Mouse (Mus musculus) hindbrain, embryonic 16.5 days (tissue): ENCODE measurements around the gene Gramd1a. TPM values are rescaled to one million over a fixed set of nuclear protein-coding genes. Genes with fewer than 3 reads are reported as not detected.

ENCODE experiments used
- ATAC-seq: fragments of 200-750 bp; cut with Nextera tagmentation; 2 replicates; pipeline ENCODE4 v1.8.0; 2017; ENCODE audit warnings: moderate TSS enrichment, moderate library complexity
- H3K27ac ChIP-seq: fragments of 300-500 bp; sonication (generic); 2 replicates; pipeline ENCODE4 v1.5.1; 2014; ENCODE audit warnings: low read depth, mild to moderate bottlenecking, control low read depth, low read length, moderate library complexity
- H3K27me3 ChIP-seq: fragments of 300-500 bp; sonication (generic); replicated peaks from 2 replicates; pipeline ENCODE4 v1.6.1; 2014; ENCODE audit warnings: low read length; ENCODE audit not compliant: control insufficient read depth, insufficient read depth
- H3K36me3 ChIP-seq: fragments of 300-500 bp; sonication (generic); 2 replicates; pipeline ENCODE4 v1.6.1; 2014; ENCODE audit warnings: mild to moderate bottlenecking, low read length, moderate library complexity, mixed read lengths; ENCODE audit not compliant: control insufficient read depth, insufficient read depth
- H3K4me1 ChIP-seq: fragments of 300-500 bp; sonication (generic); 2 replicates; pipeline ENCODE4 v1.6.1; 2014; ENCODE audit warnings: low read depth, low read length; ENCODE audit not compliant: control insufficient read depth, insufficient read depth
- H3K4me2 ChIP-seq: fragments of 300-500 bp; sonication (generic); 2 replicates; pipeline ENCODE4 v1.6.1; 2014; ENCODE audit warnings: mild to moderate bottlenecking, low read length, control low read depth, moderate library complexity
- H3K4me3 ChIP-seq: fragments of 300-500 bp; sonication (generic); 2 replicates; pipeline ENCODE4 v1.5.1; 2014; ENCODE audit warnings: mild to moderate bottlenecking, low read length, control low read depth, moderate library complexity
- H3K9ac ChIP-seq: fragments of 300-500 bp; sonication (generic); 2 replicates; pipeline ENCODE4 v1.6.1; 2014; ENCODE audit warnings: low read depth, mild to moderate bottlenecking, control low read depth, low read length, moderate library complexity
- H3K9me3 ChIP-seq: fragments of 300-500 bp; sonication (generic); 2 replicates; pipeline ENCODE4 v1.6.1; 2014; ENCODE audit warnings: mild to moderate bottlenecking, low read length, moderate library complexity; ENCODE audit not compliant: control insufficient read depth
- WGBS: fragments of 180-500 bp; shearing (Covaris S2); extraction: QIAGEN DNeasy Blood & Tissue Kit; methylation state at CpG from one replicate; pipeline ENCODE4 v1.1.7; 2014; 5-methylcytosine and 5-hydroxymethylcytosine counted together
- polyA plus RNA-seq: library from polyadenylated mRNA; unstranded; fragments of >200 nt; fragmentation: Nextera tagmentation; extraction: Ambion mirVana; gene quantifications from 2 replicates; pipeline ENCODE4 v1.2.1, GENCODE M21; 2015

Gramd1a gene
- polyA plus RNA-seq, 1 experiment from 2014 or later = 203 TPM

GRCm38 (mm10) chr7:31096892-31097564 lies 58.7 kb downstream of the Gramd1a start:
- no peak for ATAC-seq
- H3K9me3 ChIP-seq = no peaks in the 10 kb centered on the region
- H3K4me2 ChIP-seq = no peak overlapping the region
- 74% methylated on average over 9 of the region's 9 CpGs for WGBS
- no peaks in the 10 kb centered on the region for H3K27me3 ChIP-seq
- no peaks in the 10 kb centered on the region for H3K36me3 ChIP-seq
- peaks cover 3% of the 10 kb centered on the region; the same call in 1 of the 2 replicates for H3K4me1 ChIP-seq
- H3K4me3 ChIP-seq = no peak overlapping the region
- no peak overlapping the region for H3K27ac ChIP-seq
- no peak overlapping the region for H3K9ac ChIP-seq

GRCm38 (mm10) chr7:31094774-31095501 lies 60.8 kb downstream of the Gramd1a start:
- ATAC-seq = no peak
- Histone ChIP-seq H3K4me2 (no peak overlapping the region), H3K4me3 (no peak overlapping the region), H3K9me3 (no peaks in the 10 kb centered on the region), H3K4me1 (peaks cover 3% of the 10 kb centered on the region; the same call in 1 of the 2 replicates), H3K9ac (no peak overlapping the region), H3K27me3 (no peaks in the 10 kb centered on the region), H3K36me3 (no peaks in the 10 kb centered on the region), H3K27ac (no peak overlapping the region)
- 28% methylated on average over 11 of the region's 12 CpGs for WGBS

- Histone ChIP-seq H3K9me3 (no peaks in the 10 kb centered on the region), H3K9ac (no peak overlapping the region), H3K4me3 (no peak overlapping the region), H3K36me3 (no peaks in the 10 kb centered on the region), H3K27me3 (no peaks in the 10 kb centered on the region), H3K4me1 (peaks cover 3% of the 10 kb centered on the region; the same call in 1 of the 2 replicates), H3K27ac (no peak overlapping the region), H3K4me2 (no peak overlapping the region)
- 87% methylated on average over 2 of the region's 2 CpGs for WGBS
- ATAC-seq = no peak
Measured at GRCm38 (mm10) chr7:31089721-31090120, 66.0 kb downstream of the Gramd1a start.

- Histone ChIP-seq H3K4me3 (no peak overlapping the region), H3K36me3 (no peaks in the 10 kb centered on the region), H3K9me3 (no peaks in the 10 kb centered on the region), H3K4me1 (peaks cover 4% of the 10 kb centered on the region; the same call in 1 of the 2 replicates), H3K27ac (no peak overlapping the region), H3K27me3 (no peaks in the 10 kb centered on the region), H3K4me2 (no peak overlapping the region), H3K9ac (no peak overlapping the region)
- ATAC-seq = no peak
- WGBS = 71% methylated on average over 3 of the region's 3 CpGs
Measured at GRCm38 (mm10) chr7:31088206-31088605, 67.5 kb downstream of the Gramd1a start.

- Histone ChIP-seq H3K9me3 (no peaks in the 10 kb centered on the region), H3K27me3 (no peaks in the 10 kb centered on the region), H3K4me1 (peaks cover 4% of the 10 kb centered on the region), H3K4me3 (no peak overlapping the region), H3K27ac (no peak overlapping the region), H3K4me2 (no peak overlapping the region), H3K9ac (no peak overlapping the region), H3K36me3 (no peaks in the 10 kb centered on the region)
- 75% methylated on average over 2 of the region's 2 CpGs for WGBS
- ATAC-seq = no peak
Measured at GRCm38 (mm10) chr7:31087262-31087661, 68.4 kb downstream of the Gramd1a start.

- Histone ChIP-seq H3K4me2 (no peak overlapping the region), H3K9me3 (no peaks in the 10 kb centered on the region), H3K27me3 (no peaks in the 10 kb centered on the region), H3K27ac (no peak overlapping the region), H3K9ac (no peak overlapping the region), H3K36me3 (no peaks in the 10 kb centered on the region), H3K4me1 (peaks cover 4% of the 10 kb centered on the region), H3K4me3 (no peak overlapping the region)
- no peak for ATAC-seq
- WGBS = 89% methylated on average over 9 of the region's 9 CpGs
Measured at GRCm38 (mm10) chr7:31086175-31086755, 69.4 kb downstream of the Gramd1a start.

GRCm38 (mm10) chr7:31085171-31085570 lies 70.5 kb downstream of the Gramd1a start:
- no peak overlapping the region; the same call in 1 of the 2 replicates for H3K27ac ChIP-seq
- H3K4me3 ChIP-seq = no peak overlapping the region
- peaks cover 4% of the 10 kb centered on the region for H3K4me1 ChIP-seq
- H3K27me3 ChIP-seq = no peaks in the 10 kb centered on the region
- 11% methylated on average over 3 of the region's 3 CpGs for WGBS
- no peaks in the 10 kb centered on the region for H3K9me3 ChIP-seq
- H3K4me2 ChIP-seq = no peak overlapping the region
- H3K9ac ChIP-seq = no peak overlapping the region
- H3K36me3 ChIP-seq = no peaks in the 10 kb centered on the region
- no peak for ATAC-seq

GRCm38 (mm10) chr7:31084140-31084539 lies 71.6 kb downstream of the Gramd1a start:
- H3K27me3 ChIP-seq = no peaks in the 10 kb centered on the region
- H3K4me3 ChIP-seq = no peak overlapping the region
- H3K27ac ChIP-seq = no peak overlapping the region
- H3K9ac ChIP-seq = no peak overlapping the region
- 54% methylated on average over 9 of the region's 9 CpGs for WGBS
- no peaks in the 10 kb centered on the region for H3K36me3 ChIP-seq
- no peak overlapping the region for H3K4me2 ChIP-seq
- peaks cover 4% of the 10 kb centered on the region for H3K4me1 ChIP-seq
- ATAC-seq = no peak
- H3K9me3 ChIP-seq = no peaks in the 10 kb centered on the region
